Mouse (Mus musculus) urinary bladder, adult 2 months (tissue): ENCODE results near the gene Axin1. TPM values are rescaled to one million over a fixed set of nuclear protein-coding genes. Genes with fewer than 3 reads are reported as not detected.
"Not testable (repeated sequence)": the region's sequence is repeated elsewhere in the genome, so short reads cannot be mapped to it uniquely, and the experiment has no call there.

Experiments used
- DNase-seq: peaks from one replicate; pipeline ENCODE4 v3.0.0; 2022; ENCODE audit warnings: low spot score
- polyA plus RNA-seq: library from polyadenylated mRNA; depleted of rRNA; stranded (reverse); fragments of >200 nt; gene quantifications from 2 replicates; pipeline ENCODE4 v1.2.3, GENCODE M21; 2012

The Axin1 gene
- polyA plus RNA-seq, 1 experiment: 22.2 TPM

GRCm38 (mm10) chr17:26188091-26188805, 49.8 kb downstream of the Axin1 start:
- DNase-seq: no peak

- not testable (repeated sequence) for DNase-seq
Observed at GRCm38 (mm10) chr17:26191486-26191885, 53.0 kb downstream of the Axin1 start.

GRCm38 (mm10) chr17:26192481-26193190, 54.1 kb downstream of the Axin1 start:
- DNase-seq: no peak

- no peak for DNase-seq
Observed at GRCm38 (mm10) chr17:26198892-26199291, 60.4 kb downstream of the Axin1 start, which contains the start of gene Pdia2. Gene Pdia2, minus strand, starts transcription at chr17:26199087.

GRCm38 (mm10) chr17:26200831-26201705, 62.6 kb downstream of the Axin1 start:
- DNase-seq: no peak

GRCm38 (mm10) chr17:26201998-26202397, 63.5 kb downstream of the Axin1 start:
- no peak for DNase-seq

- DNase-seq: no peak
Observed at GRCm38 (mm10) chr17:26202737-26203136, 64.2 kb downstream of the Axin1 start, which contains the start of gene Rgs11. Gene Rgs11, plus strand, starts transcription at chr17:26202951.

- DNase-seq: peak; percentile 43
Observed at GRCm38 (mm10) chr17:26203321-26203811, 64.9 kb downstream of the Axin1 start.

- no peak for DNase-seq
Observed at GRCm38 (mm10) chr17:26204766-26205165, 66.3 kb downstream of the Axin1 start.

GRCm38 (mm10) chr17:26206392-26206791, 67.9 kb downstream of the Axin1 start:
- DNase-seq: no peak

GRCm38 (mm10) chr17:26207686-26208085, 69.2 kb downstream of the Axin1 start, which contains the start of gene Arhgdig:
Gene Arhgdig, minus strand, starts transcription at chr17:26207786.
- no peak for DNase-seq

GRCm38 (mm10) chr17:26212241-26212640, 73.8 kb downstream of the Axin1 start:
- no peak for DNase-seq

- no peak for DNase-seq
Observed at GRCm38 (mm10) chr17:26212681-26213080, 74.2 kb downstream of the Axin1 start.

- DNase-seq: no peak
Observed at GRCm38 (mm10) chr17:26221508-26221907, 83.0 kb downstream of the Axin1 start.

- DNase-seq: no peak
Observed at GRCm38 (mm10) chr17:26225150-26225549, 86.7 kb downstream of the Axin1 start.

GRCm38 (mm10) chr17:26229776-26230175, 91.3 kb downstream of the Axin1 start:
- no peak for DNase-seq

GRCm38 (mm10) chr17:26231156-26231555, 92.7 kb downstream of the Axin1 start:
- no peak for DNase-seq

GRCm38 (mm10) chr17:26232863-26233262, 94.4 kb downstream of the Axin1 start:
- no peak for DNase-seq

- DNase-seq: no peak
Observed at GRCm38 (mm10) chr17:26234386-26234785, 95.9 kb downstream of the Axin1 start.

- DNase-seq: no peak
Observed at GRCm38 (mm10) chr17:26235077-26235815, 96.8 kb downstream of the Axin1 start.

- no peak for DNase-seq
Observed at GRCm38 (mm10) chr17:26237667-26238066, 99.2 kb downstream of the Axin1 start.
